ENCODE assay signal across 8 mouse cellular contexts in genomic region chr13:117311446-117312225, GRCm38 (mm10).
A peak's percentile ranks its signal among the peaks of the same experiment; 100 is the strongest.
DNase-seq lines count a peak whose midpoint lies in the region; ATAC-seq and TF ChIP-seq lines count a peak whose summit lies in the region.

No protein-coding gene starts in this region.

- H3K4me3 ChIP-seq in hindbrain, embryonic 16.5 days (ENCODE audit: low read length) = no peak overlapping the region

- no peaks in the 10 kb centered on the region for H3K27me3 ChIP-seq in Patski
- H3K27me3 ChIP-seq in hindbrain, embryonic 16.5 days (replicated peaks; ENCODE audit: control insufficient read depth, insufficient read depth, low read length) = no peaks in the 10 kb centered on the region

- peak overlapping the region; percentile 43 for H3K4me2 ChIP-seq in hindbrain, embryonic 16.5 days (ENCODE audit: low read length)

- POLR2A ChIA-PET in Patski (lab: Charles Lee) = interaction anchor here (0.6 kb wide), 1 partner anchor 113 kb away, joined by 3 read pairs; no protein-coding TSS in a partner anchor

- no peaks in the 10 kb centered on the region for H3K9me3 ChIP-seq in hindbrain, embryonic 16.5 days (ENCODE audit: control insufficient read depth, low read length)

- peak; percentile 67 for ATAC-seq in Patski
- ATAC-seq in hindbrain, embryonic 16.5 days = peak; percentile 92
- peak; percentile 97 for ATAC-seq in megakaryocyte, adult 5-6 weeks (ENCODE audit: poor library complexity, severe bottlenecking)

- DNase-seq in Patski (ENCODE audit: low read depth, low spot score) = peak; percentile 15
- DNase-seq in cerebellum, postnatal 10 days = peak; percentile 89 to 93
- DNase-seq in frontal cortex, postnatal 25 days (ENCODE audit: low spot score in 2 of 2) = peak; percentile 71 to 81
- peak; percentile 46 for DNase-seq in left cerebral cortex, adult 11 months (ENCODE audit: low spot score)
- peak; percentile 86 to 94 for DNase-seq in right cerebral cortex, adult 2 months (ENCODE audit: low spot score in 2 of 2)
- peak; percentile 29 for DNase-seq in urinary bladder, postnatal 10 days (ENCODE audit: low spot score)

- TF ChIP-seq CTCF in Patski (IDR thresholded peaks at IDR 0.05) = peak; percentile 69

- in situ Hi-C loops in Patski (cut with MboI; ENCODE audit: low pct_unique_long_range_greater_than_20kb) = no loop called here

- CTCF ChIA-PET in Patski (lab: Charles Lee) = interaction anchor here (0.6 to 1.0 kb wide), 3 partner anchors 12 to 113 kb away, joined by 3 to 4 read pairs (median 3); no protein-coding TSS in a partner anchor

- H3K9ac ChIP-seq in hindbrain, embryonic 16.5 days (ENCODE audit: low read depth, low read length) = no peak overlapping the region

- no peak overlapping the region for H3K27ac ChIP-seq in hindbrain, embryonic 16.5 days (ENCODE audit: low read depth, low read length)

- no peaks in the 10 kb centered on the region for H3K4me1 ChIP-seq in hindbrain, embryonic 16.5 days (ENCODE audit: control insufficient read depth, insufficient read depth, low read depth, low read length)

- WGBS in hindbrain, embryonic 16.5 days = 30% methylated on average over 24 of the region's 24 CpGs

- H3K36me3 ChIP-seq in hindbrain, embryonic 16.5 days (ENCODE audit: control insufficient read depth, insufficient read depth, low read length) = no peaks in the 10 kb centered on the region

Comparison
In these comparisons a context has a peak if more than half of its experiments do, and no peak if none do; other contexts are left out.
1. DNase-seq: peak in every context shown above with its lines; median percentile 91 in cerebellum, postnatal 10 days; 90 in right cerebral cortex, adult 2 months; 76 in frontal cortex, postnatal 25 days; 46 in left cerebral cortex, adult 11 months; 29 in urinary bladder, postnatal 10 days; 15 in Patski.